Mouse (Mus musculus) right cerebral cortex, adult 18-20 months (tissue): ENCODE results near the gene Ky.
A peak's percentile ranks its signal among the peaks of the same experiment; 100 is the strongest.

ENCODE experiments used
- DNase-seq: peaks from one replicate; pipeline ENCODE4 v3.0.0; 2022; ENCODE audit warnings: mixed read lengths

Gene Ky

DNA sequence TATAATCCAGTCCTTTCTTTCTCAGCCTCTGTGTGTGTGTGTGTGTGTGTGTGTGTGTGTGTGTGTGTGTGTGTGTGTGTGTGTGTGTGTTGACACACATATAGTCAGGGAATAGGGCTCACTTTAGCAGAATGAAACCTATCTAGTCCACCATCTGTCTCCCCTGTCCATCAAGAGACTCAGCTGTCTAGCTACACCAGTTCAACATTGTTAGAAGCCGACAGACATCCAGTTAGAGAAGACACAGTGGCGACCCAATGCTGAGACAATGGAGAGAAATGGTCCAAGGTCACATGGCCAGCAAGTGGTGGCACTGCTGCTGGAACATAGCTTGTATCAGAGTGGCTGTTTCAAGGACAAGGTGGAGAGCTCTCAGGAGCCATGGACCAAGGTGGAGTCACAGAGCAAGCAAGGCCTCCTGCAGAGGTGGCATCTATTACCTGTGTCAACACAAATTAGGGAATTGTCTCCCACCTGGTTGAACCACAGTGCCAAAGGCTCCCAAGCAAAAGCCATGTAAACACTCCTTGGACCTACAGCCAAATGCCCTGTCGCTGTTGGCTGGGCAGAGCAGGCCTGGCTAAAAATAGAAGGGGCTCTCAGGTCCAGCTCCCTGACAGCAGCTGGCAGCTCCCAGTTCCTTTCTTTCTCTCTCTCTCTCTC lies 703 bp upstream of the Ky start:
- no peak for DNase-seq

DNA sequence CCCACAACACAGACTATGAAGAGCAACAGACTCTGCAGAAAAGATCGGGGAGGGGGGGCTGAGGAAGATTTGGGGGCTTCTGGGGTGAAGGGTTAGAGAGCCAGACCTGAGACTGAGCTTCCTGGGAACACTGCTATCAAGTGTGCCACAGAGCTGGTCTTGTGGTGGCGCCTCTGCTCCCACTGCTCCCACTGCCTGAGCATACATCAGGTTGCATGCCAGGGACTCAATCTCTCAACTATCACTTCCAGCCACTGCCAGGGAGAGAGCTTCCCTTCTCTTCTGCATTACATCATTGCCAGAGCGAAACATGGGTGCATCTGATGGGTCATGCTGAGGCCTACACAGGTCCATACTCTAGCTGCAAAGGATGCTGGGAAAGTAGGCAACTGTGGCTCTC lies 2.8 kb downstream of the Ky start:
- DNase-seq: no peak

DNA sequence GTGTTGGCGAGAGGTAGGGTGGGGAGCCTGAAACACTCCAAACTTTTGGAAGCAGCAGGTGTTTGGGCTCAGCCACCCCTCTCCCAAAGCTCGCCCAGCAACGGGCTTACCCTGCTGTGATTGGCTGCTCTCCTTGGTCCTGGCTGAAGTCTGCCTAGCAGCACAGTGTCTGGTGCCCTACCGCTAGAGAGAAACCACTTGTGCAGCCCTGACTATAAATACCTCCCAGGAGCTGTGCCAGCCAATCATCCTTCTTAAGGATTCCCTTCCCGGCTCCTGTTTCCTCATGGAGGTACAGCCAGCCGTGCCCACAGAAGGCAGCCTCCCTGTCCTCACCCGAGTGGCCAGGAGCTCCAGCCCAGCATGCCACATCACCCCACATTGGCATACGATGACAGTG lies 5.9 kb downstream of the Ky start:
- DNase-seq: no peak

DNA sequence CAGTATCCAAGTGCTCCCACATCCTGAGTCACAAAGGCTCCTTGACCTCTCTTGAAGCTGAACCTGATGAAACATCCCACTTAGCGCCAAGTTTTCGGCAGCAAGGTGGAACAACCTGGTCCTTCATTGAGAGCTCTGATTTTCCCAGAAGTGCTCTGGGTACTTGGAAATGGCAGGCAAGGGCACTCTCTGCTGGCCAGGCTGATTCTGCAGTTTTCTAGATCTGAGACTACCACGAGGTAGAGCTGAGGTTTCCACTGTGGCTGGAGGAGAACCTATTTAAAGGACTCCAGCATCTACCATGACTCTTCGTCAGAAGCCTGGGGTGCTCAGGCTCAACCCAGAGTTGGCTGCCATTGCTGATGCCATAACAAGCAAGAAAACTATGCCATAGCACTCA lies 8.0 kb downstream of the Ky start:
- no peak for DNase-seq

DNA sequence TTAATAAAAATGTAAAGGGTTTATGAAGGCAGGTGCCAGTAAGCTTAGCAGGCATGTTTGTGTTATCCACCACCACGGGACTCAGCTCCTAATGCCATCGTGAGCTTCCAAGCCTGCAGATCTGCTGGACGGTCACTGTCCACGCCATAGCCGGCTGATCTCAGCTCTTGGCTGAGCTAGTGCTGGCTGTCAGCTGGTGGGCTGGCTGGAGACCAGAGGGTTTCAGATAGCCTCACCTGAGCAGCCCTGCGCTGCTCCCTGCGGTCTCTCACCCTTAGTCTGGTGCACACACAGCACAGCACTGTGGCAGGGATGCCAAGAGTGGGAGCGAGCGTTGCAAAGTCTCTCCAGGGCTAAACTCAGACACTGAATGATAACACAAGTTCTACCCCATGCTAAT lies 12.9 kb downstream of the Ky start:
- DNase-seq: no peak

DNA sequence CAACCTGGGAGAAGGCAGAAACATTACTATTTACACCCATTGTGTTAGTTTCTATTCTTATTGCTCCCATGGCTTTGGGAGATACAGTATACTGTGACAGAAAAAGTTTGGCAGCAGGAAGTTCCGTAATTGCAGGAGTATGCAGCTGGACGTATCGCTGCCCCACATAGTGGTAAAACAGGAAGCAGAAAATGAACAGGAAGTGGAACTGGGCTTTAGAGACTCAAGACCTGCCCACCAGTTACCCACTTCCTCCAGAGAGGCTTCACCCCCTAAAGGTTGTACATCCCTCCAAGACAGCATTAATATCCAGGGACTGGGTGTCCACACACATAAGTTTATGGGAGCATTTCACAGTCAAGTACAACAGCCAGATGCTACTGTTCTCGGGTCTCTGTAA lies 15.8 kb downstream of the Ky start:
- DNase-seq: no peak

DNA sequence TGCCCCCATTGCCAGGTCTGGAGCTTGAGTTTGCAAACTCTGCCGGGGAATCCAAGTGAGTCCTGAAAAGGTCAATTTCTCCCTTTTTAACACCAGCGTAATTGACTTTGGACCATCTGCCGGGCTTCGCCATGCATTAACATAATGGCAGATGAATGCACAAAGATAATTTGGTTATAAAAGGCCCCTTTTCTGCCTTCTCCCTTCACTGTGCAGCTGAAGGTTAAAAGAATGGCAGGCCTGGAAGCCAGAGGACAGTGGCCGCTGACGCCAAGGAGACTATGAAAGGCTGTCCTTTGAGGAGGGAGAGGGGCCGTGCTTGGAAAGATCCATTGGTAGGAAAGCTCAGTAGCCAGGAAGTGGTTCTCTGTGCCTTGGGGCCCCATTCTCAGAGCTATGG lies 22.6 kb downstream of the Ky start:
- no peak for DNase-seq

DNA sequence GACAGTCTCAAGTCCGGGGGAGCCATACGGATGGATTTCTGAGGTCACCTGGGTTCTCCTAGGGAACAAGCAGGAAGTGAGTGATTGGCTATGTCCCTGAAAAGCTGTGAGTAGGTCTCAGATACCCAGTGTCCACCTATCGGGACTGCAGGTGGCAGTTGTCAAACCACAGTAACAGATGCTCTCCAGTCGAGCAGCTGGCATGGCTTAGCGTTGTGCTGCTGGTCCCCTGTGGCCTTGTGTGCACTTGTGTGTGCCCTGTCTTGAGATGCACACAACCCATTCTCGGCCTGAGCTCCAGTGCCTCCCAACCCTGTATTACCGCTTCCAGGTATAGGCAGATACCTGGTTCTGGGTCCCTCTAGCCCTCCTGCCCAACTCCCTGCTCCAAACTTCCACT lies 23.0 kb downstream of the Ky start:
- no peak for DNase-seq

DNA sequence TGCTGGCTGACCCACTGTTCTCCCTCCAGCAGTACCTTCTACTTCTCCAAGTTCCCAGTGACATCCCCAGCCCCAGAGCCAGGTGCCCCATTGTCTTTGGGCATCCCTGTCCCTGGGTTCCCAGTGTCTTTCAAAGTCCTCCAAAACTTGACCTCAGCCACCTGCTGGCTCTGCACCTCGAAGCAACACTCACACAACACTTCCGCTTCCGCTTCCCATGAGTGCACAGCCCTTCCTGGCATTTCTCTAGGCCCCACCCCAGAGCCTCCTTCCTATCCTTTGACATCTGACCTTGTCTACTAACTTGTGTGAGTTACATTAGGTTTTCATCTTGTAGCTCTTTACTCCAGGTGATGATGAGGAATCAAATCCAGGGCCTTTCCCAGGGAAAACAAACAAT lies 23.5 kb downstream of the Ky start:
- DNase-seq: no peak

DNA sequence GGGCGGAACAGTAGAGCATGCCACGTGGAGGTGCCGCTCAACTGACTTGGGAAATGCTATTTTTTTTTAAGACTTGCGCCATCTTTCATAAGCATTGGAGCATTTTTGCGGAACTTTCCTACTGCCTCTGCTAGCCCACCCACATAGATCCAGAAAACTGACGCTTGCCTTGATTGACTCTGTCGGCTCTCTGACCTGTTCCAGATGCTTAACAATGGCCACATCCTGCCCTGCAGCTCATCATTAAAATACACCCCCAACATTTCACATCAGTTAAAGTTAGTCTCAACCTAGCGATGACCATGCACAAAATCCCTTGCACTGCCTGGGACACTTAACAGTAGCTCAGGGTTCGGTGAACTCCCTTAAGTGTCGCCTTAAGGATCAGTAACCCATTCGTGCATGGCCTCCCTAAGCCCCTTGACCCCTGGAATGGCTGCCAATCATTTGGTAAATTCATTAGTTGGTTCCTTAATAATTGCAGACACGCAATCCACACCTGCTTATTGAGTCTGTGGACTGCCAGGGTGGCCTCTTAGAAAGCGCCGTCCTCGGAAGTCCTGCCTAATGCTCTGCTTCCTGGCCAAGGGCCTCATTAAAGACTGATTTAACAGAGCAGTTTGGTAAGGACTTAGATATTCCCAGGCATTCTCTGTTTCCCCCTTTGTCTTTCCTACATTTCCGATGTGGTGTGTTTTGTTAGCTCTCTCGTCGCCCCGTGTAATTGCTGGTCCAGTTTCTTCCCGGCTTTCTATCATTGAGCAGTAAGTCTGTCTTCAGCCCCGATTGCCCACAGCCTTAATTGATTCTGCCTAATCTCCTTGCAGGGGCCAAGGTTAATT lies 25.7 kb downstream of the Ky start:
- DNase-seq: no peak

DNA sequence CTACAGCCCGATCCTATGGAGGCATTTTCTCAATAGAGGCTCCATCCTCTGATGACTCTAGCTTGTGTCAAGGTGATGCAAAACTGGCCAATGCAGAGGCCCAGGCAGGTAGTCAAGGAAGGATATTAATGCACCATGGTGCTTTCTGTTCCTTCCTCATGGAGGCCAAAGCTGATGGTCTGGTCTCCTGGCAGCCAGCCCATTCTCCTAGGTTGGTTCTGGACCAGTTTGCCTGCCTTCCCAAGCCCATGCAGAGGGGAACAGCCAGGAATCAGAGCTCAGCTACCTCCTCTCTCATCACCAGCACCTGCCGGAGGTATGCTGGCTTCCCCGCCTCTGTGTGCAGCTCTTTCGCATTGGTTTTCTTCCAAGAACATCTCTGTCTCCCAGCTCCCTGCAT lies 31.4 kb downstream of the Ky start:
- DNase-seq: no peak

DNA sequence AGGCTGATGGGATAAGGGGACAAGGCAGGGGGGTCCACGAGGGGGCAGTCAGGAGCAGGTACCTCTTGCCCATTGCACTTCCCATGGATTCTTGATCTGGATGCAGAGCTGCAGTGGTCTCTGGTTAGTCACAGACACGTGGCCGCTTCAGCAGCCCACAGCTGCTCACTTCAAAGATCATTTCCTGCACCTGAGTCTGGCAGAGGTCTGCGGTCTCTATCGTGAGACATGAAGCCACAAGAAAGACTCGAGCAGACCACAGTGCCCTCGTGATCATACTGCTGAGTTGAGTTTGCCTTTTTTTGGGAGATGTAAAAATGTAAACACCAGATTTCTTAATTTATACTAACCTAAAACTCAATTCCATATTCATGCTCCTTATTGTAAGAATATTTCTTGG lies 34.1 kb downstream of the Ky start:
- no peak for DNase-seq

DNA sequence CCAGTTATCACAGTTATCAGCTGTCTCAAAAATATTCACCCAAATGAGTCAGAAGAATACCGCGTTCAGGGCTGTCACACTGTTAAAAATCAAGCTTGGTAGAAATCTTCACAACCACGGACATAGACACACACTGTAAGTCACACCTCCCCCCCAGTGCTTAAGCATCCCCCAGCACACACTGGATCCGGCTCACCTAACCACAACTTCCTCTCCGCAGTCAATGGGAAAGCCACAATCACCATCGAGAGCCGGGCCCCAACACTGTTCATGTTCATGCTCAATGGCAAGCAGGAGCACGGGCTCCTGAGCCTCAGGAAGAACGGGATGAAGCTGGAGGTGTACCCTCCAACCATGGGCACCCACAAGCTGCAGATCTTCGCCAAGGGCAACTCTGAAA lies 36.1 kb downstream of the Ky start:
- no peak for DNase-seq

DNA sequence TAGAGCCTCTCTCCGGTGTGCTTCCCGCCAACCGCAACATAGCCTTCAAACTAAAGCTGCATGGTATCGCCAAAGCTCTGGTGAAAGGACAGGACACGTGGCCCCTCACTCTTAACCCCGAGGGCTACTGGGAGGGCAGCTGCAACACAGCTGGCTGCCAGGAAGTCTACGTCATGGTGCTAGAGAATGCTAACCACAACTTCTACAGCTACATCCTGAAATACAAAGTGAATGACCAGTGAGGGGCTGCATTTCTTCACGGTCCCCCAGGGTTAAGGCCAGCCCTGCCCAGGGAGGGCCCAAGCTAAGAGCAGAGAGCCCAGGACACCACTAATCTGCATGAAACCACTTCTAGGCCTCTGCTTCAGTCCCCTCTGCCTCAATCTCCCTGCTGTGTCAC lies 37.0 kb downstream of the Ky start:
- DNase-seq: no peak

DNA sequence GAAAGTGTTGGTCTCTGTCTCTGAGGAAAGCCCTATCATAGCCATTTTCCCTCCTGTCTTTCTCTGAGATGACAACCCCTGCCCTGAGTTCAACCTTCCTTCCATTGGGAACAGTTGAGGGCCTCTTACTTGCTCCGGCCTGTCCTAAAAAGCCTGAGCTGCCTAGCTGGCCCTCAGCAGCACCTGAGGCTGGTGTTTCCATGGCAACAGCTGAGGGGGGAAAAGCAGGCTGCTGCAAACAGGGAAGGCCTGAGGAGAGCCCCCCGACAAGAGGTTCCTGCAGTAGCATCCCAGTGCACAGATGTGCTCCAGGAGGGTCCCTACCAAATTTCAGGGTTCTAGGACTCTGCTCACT lies 38.2 kb downstream of the Ky start:
- no peak for DNase-seq

DNA sequence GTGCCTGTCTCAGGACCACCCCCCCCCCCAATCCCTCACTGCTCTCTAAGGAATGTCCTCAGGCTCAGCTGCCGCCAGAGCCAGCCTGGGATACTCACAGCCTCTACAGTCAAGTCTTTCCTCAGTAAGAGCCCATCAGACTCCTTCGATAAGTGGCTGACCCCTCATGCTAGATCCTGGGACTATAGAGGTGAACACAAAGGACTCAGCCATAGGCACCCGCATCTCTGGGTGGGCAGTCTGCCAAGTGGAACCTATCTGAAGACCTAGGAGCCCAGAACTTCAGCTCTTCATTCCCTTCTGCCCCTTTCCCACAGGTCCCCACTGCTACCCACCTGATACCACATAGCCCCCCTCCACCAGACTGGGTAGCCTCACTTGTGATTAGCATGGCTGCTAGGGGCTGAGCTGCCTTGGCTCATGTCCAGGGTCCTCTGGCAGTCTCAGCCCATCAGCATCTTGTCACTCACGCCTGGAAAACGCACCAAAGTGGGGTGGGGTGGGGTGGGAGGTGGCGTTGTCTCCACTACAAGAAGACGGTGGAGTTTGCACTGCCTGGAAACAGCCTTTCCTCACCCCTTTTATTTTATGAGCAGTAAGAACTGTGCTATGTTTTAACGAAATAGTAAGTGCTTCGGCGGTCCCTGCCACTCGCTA lies 38.7 kb downstream of the Ky start:
- no peak for DNase-seq

DNA sequence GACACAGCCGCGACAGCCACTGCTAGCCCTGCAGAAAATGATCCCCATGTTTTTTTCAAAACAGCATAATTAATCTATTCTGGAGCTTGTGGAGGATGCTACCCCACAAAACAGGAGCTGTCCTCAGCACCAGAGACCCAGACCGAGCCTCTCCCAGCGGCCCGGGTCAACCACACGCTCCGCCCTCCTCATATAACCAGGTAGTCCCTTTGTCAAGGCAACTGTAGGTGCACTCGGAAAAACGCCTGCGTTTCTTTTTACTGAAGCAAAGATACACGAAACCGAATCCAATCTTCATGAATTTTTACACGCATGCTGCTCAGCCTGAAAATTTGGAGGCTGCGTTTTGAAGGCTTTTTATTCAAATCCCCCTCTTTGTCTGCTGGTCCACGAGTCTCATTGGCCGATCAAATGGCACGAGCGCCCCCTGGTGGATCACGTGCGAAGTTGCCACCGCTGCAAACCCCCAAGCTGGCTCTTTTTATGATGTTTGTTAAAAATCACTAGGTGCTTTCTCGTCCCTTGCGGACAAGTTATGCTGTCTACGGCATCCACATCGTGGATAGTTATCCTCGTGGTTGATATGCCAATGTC lies 39.3 kb downstream of the Ky start:
- DNase-seq: peak; percentile 85

DNA sequence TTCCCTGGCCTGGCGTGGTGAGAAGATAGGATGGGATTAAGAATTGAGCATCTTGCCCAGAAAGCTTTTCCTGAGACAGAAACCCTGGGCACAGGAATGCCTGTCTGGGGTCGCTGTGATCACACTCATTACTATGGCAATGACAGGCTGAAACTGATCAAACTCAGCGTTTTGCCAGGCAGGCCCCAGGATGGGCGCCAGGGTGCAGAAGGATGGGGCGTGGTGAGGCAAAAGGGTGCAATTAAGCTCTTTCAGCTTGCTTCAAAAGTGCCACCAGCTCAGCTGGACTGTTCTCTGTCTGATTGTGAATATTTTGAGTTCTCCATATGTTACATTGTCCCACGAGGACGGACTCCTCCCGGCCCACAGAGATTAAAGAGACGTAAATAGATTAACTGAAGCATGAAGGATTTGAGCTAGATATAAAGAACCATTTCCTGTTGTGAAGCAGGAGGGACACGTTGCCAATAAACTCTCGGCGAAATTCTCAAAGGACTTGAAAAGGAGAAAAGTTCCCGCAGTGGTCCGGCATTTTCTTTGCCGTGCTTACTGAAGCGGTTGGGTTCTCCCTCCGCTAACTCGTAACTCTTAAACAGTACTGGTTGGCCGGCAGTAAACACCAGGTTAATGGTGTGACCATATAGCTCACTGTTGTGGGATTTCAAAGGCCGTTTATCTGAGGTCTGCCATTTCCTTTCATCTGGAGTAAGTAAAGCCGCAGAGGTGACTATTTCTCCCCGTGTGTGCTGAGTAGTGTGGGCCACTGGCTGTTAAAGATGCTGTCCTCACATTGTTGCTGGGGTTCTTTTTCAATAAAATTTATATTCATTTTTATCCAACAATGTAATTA lies 40.1 kb downstream of the Ky start:
- DNase-seq: no peak

DNA sequence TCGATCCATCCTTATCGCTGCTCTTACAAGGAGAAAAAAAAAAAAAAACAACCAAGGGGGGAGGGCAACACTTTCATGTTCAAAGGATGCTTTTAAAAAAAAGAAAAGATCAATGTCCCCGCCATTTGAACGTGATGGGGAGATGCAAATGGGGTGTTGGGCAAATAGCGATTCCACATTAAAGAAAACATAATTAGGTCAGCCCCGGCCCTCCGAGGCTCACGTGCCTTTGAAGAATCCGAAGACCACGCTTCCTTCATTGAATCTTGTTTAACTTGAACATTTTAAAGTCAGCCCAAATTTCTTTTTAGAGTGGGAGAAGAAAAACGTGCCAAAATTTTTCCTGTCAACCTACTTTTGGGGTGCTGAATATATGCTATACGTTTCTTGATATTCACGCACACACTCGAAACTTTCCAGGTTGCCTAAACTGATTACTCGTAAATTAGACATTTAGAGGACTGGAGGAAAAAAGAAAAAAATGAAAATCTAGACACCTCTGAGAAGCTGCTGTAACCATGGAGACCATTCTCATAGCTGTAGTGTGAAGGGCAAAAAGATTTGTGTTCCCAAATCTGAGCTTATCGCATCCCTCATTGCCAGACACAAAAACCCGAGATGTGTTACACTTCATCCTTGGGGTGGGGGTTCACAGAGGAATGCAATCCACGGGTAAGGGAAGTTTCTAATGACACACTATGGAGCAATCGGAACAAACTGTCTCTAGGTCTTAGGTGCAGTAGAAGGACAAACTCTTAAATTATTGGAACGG lies 40.9 kb downstream of the Ky start:
- no peak for DNase-seq

DNA sequence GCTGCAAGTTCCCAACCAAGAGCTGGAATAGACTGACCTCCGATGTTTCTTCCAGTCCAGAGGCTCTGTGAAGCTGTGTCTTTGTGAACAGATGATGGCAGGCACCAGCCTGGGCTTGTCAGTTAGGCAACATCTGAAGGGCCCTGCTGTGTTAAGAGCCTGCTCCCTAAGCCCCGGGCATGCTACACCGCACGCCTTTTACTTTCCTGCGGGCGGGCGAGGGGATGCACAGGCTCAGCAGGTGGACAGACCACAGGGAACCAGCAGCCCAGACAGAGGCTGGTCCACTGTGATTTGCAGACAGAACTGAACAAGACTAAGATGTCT lies 41.4 kb downstream of the Ky start:
- DNase-seq: no peak

DNA sequence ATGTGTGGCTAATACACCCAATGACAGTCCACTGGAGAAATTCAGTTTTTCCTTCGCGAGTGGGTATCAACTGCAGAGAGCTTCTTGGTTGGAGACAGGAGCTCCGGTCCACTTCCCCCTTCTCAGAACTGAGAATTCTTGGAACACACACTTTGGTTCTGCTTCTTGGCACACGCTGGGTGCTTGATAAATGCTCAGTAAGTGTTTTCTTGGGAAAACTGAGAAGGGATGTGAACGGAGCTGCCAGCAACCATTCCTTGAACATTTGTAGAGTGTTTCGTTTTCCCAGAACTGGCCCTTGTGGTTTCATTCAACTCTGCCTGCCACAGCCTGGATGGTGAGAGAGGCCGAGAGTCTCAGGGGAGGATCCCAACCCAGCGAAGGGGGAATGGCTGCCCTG lies 43.7 kb downstream of the Ky start:
- DNase-seq: no peak

DNA sequence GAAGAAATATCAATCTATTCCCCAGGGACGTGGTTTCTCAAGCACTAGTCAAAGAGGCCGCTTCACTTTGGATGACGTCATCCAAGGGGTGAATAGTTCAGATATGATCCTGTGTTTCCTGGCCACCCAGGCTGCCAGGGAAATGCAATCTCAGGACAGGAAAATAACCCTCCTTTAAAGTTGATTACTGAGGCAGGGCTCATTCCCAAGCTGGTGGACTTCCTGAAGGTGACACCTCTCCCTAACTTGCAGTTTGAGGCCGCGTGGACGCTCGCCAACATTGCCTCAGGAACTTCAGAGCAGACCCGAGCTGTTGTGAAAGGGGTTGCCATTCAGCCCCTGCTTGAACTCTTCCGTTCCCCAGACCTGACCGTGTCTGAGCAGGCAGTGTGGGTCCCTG lies 46.2 kb downstream of the Ky start:
- DNase-seq: no peak
